Mouse (Mus musculus) thymus, postnatal 0 days (tissue): ENCODE data around the gene Pgbd5. TPM values are rescaled to one million over a fixed set of nuclear protein-coding genes. Genes with fewer than 3 reads are reported as not detected.
A peak's percentile ranks its signal among the peaks of the same experiment; 100 is the strongest.

Source experiments
- DNase-seq: peaks from one replicate; pipeline ENCODE4 v3.0.0-alpha.2; 2015; ENCODE audit warnings: low spot score
- polyA plus RNA-seq: library from polyadenylated mRNA; unstranded; fragments of >200 nt; fragmentation: Nextera tagmentation; extraction: Ambion mirVana; gene quantifications from 2 replicates; pipeline ENCODE4 v1.2.1, GENCODE M21; 2015

Pgbd5 gene
- polyA plus RNA-seq, 1 experiment from 2014 or later = 0.25 TPM

- no peak for DNase-seq
Observed at GRCm38 (mm10) chr8:124392271-124393012, 47.0 kb downstream of the Pgbd5 start.

DNA sequence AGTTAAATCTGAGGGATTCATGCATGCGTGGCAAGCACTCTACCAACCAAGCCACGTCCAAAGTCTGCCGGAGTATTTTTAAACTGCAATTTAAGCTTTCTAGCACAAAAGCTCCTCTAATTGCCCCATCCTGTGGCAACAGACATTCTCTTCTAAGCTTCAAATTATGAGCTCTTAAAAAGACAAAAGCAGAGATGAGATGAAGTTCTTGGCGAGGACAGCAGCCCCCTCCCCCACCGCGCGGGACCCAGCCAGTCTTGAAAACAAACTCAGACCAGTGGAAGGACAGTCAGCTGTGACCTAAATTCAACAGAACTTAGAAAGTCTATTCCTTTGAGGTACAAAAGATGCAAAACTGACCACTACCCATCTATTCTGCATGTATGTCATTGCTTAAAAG, 48.3 kb downstream of the Pgbd5 start:
- DNase-seq = no peak

- DNase-seq = no peak
Observed at GRCm38 (mm10) chr8:124389495-124389894, 50.0 kb downstream of the Pgbd5 start.

DNA sequence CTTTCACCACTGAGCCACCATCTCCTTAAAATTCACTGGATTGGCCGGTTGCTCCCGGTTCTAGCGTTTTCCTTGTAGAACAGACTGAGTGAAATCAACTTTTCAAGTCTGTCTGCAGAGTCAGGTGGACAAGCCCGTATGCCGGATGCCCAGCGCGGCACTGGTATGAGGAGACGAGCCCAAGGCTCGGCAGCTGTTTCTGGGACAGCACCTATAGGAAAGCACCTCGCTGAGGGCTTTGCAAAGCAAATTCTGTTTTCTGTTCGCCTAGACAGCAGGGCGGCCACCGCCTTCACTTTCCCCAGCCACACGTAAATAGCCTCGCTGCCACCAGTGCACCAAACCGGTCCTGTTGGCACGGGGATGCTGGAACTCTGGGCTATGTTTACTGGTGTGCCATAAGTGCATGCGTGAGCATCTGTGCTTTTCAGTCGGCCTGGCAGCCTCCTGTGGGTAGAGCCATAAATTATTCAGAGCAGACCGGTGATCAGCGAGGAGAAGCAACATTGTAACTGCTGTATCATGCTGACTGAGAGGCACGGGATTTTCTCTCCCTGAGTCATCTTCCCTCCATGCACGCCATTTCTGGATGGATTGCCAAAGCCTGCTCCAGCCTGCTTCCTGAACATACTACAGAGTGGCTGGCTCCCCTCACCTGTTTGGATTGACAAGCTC, 53.1 kb downstream of the Pgbd5 start:
- no peak for DNase-seq

DNA sequence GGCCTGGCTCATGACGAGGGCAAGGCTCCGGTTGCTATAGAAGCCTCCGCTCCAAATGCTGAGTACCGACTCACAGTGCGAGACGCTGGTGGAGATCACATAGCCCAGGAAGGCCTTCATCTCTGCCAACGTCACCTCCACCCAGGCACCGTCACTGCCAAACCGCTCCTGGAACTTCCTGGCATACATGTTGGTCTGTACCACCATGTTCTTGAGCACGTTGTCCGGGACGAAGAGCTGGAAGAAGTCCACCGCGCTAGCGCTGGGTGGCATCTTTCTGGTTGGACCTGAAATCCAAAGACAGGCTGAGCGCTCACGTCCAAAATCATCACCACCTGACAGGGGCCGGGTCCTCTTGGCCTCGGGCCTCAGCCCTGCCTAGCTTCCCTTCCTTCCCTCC, 55.1 kb downstream of the Pgbd5 start:
- no peak for DNase-seq

DNA sequence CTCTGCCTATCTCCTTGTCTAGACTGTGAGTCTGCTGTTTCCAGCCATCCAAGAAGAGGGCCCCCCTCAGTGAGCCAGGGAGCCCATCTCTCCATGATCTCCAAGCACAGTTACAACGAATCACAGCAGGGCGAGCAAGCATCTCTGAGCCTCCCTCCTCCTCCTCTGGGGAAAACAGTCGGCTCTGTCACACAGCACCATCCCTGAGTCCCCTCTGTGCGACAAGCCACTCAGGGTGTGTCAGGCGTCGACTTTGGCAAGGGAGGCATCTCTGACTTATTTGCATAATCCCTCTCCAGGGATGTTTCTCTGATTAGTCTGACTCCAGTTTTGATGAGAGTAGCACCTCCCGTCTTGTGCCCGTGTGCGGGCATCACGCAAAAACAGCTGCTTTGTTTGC, 57.2 kb downstream of the Pgbd5 start:
- no peak for DNase-seq

DNA sequence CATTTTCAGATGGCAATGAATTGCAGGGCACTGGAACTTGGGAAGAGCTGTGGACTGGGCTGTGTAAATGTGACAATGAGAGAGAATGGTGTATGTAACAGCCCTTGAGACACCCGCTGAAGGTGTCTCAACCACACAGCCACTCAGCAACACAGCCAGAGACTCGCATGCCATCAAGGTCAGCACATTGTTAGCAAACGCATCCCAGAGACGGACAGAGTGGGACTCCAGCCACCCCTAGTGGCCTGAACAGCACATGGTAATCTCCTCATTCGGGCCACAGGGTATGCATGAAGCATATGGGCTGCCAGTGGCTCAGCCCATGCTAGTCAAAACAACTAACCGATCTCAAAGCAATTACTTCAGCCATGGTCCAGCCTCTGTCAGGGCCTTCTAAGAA, 60.2 kb downstream of the Pgbd5 start:
- DNase-seq = no peak

DNA sequence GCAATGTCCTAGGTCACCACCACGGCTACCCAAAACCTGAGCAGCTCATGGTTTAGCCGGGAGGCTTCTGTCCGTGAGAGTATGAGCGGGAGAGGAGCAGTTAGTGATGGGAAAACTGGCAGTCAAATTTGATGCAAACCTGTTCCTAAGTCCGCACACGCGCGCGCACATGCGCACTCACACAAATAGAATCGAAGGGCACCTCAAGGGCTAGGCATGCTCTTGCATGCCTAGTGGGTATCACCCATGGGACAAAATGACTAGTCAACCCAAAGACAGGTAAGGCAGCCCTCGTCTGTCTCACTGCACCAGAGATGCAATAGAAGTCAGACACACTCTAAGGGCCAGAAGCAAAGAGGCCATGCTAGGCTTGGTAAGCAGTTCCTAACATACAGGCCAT, 63.1 kb downstream of the Pgbd5 start:
- DNase-seq = no peak

DNA sequence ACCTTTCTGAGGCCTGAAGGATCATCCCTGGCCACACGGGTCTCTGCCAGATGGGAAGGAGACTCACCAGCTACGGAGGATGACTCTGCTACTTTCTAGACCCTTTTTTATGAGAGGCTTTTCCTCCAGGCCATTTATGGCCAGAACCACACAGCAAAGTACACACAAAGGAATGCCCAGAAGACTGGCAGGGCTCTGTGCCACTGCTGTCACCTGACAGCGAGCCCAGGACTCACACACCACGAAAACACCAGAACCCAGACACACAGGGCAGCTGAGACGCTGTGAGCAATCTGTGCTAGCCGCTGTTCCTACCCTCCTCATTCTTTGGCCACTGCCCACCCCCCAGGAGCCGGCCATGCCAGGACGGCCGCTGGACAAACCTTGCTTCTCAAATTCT, 63.7 kb downstream of the Pgbd5 start:
- DNase-seq = no peak

GRCm38 (mm10) chr8:124375168-124375567, 64.3 kb downstream of the Pgbd5 start:
- no peak for DNase-seq

DNA sequence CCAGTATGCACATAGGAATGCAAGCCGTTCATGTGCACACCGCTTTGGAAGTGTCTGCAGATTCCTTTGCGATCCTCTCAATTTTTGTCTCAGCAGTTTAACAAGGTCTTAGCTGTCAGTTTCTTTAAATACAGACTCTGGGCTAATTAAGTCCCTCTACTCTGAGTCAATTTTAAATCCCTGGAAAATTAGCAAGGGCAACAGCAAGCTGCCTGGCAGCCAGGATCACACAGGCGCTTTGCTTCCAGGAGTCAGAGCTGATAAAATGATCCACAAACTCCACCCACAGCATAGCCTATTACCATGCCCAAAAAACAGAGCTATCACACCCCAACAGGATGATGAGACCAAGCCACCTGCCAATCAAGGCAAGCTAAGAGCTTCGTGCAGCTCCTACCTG, 65.7 kb downstream of the Pgbd5 start:
- no peak for DNase-seq

GRCm38 (mm10) chr8:124371410-124372123, 67.9 kb downstream of the Pgbd5 start:
- no peak for DNase-seq

GRCm38 (mm10) chr8:124370422-124371183, 68.9 kb downstream of the Pgbd5 start:
- no peak for DNase-seq

DNA sequence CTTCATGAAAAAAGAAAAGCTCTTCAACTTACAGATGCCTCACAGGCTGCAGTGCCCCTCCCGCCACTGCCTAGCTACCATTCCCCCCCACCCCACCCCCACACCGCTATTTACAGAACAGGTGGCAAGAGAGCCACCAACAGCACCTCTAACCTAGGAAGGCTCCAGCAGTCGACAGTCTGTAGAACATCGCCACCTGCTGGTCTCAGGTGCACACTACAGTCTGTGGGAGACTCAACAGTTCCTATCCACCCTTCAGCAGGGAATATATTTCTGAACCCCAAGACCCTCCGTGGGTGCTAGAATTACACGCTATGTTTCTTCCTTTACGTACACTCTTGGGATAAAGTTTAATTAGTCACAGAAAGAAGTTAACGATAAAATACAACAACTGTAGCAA, 71.2 kb downstream of the Pgbd5 start:
- peak; percentile 86 for DNase-seq

DNA sequence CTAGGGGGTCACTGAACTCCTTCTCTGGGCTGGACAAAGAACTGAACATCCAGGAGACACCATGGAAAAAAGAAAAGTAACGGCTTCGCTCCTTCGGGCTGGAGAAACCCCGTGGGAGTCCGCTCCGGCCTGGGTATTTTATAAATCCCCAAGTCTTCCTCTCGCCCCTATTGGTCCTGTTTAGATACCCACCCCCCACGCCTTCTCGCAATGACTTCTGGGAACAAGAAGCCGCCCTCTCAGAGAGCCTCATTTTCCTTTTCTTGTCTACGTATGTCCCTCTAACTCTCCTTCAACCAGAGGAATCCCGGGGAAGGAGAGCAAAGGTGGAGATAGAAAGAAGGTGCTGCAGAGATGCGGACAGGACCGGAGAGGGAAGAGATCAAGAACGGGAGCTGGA, 76.1 kb downstream of the Pgbd5 start:
- no peak for DNase-seq

DNA sequence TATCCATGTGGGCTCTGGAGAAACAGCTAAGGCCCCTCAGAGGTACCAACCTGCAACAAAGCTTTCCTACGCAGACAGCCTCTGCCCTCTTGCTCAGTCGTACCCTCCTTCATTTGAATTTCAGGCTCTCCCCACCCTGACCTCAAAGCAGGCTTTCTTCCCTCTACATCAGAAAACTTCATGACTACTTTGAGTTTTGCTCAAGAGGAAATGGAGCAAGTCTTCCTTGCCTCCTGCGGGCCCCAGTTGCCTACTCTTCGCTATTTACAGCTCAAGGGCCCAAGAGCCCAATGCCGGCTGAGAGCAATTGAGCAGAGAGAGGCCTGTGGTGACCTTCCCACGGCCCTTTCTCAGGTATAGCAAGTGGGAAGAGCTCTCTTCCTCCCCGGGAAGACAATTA, 76.9 kb downstream of the Pgbd5 start:
- no peak for DNase-seq

- no peak for DNase-seq
Observed at GRCm38 (mm10) chr8:124361773-124362427, 77.6 kb downstream of the Pgbd5 start.

DNA sequence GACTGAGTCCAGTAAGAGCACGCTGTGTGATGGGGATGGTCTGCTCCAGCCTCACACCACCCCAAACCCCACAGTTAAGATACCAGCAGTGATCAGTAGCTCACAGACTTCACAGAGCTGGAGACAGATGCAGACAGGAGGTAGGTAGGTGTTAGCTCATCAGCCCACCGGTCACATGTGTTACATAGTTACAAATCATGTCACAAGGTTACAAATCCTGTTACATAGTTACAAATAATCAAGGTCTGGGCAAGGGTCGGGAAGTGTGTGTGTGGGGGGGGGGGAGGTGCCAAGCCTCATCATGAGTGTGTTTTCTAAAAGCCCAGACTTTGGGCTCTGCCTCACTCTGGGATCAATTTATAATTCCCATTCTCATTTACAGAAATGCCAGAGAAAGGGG, 78.5 kb downstream of the Pgbd5 start:
- DNase-seq = no peak

DNA sequence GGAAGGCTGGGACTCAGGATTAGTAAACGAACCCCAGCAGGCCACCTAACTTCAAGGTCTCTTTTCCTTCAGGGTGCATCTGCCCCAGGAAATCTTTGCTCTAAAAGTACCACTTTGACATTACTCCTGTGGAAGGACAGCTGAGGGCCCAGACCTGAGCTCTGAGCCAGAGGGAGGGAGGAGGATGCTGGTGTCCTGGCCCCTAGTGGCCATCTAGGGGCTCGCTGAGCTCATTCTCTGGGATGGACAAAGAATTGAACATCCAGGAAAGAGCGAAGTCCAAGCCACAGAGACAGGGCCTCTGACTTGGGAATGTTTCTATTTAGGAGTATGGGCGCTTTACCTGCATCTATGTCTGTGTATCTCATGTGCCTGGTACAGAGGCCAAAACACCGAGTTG, 87.8 kb downstream of the Pgbd5 start:
- DNase-seq = no peak

- peak; percentile 70 for DNase-seq
Observed at GRCm38 (mm10) chr8:124349663-124350062, 89.8 kb downstream of the Pgbd5 start.

- no peak for DNase-seq
Observed at GRCm38 (mm10) chr8:124348087-124348486, 91.4 kb downstream of the Pgbd5 start.
